Mouse (Mus musculus) Patski (cell line): ENCODE data around the gene Mrm1. TPM values are rescaled to one million over a fixed set of nuclear protein-coding genes. Genes with fewer than 3 reads are reported as not detected.
A peak's percentile ranks its signal among the peaks of the same experiment; 100 is the strongest.
"Not testable (repeated sequence)": the region's sequence is repeated elsewhere in the genome, so short reads cannot be mapped to it uniquely, and the experiment has no call there.

Experiments used
- ATAC-seq: fragments of 100-300 bp; one replicate; pipeline ENCODE4 v1.8.0; 2021
- CTCF ChIA-PET: fragments of 350-600 bp; sonication (Branson Sonifier 250); formaldehyde crosslinking; loops from one replicate; lab custom pipeline; 2022; ENCODE audit warnings: inconsistent platforms; lab: Charles Lee
- POLR2A ChIA-PET: fragments of 350-600 bp; sonication (Branson Sonifier 250); formaldehyde crosslinking; loops from one replicate; lab custom pipeline; 2022; ENCODE audit warnings: antibody characterized with exemption, inconsistent platforms; lab: Charles Lee
- DNase-seq: peaks from one replicate; pipeline ENCODE4 v3.0.0-alpha.2; 2011; ENCODE audit warnings: low read depth, low spot score
- H3K27me3 ChIP-seq: fragments of 371-371 bp; one replicate; pipeline ENCODE4 v1.5.1; 2021
- CTCF ChIP-seq: fragments of 100-300 bp; IDR thresholded peaks from one replicate; pipeline ENCODE4 v1.5.1; 2021
- in situ Hi-C: fragments of 300-500 bp; cut with MboI; formaldehyde crosslinking; loops from 3 replicates; pipeline ENCODE4 v1.11.1; 2018; ENCODE audit warnings: low pct_unique_long_range_greater_than_20kb, mixed read lengths
- polyA plus RNA-seq: library from polyadenylated mRNA; unstranded; gene quantifications from one replicate; pipeline ENCODE4 v1.2.3, GENCODE M21; 2021

Gene Mrm1
- 16.7 TPM for polyA plus RNA-seq

DNA sequence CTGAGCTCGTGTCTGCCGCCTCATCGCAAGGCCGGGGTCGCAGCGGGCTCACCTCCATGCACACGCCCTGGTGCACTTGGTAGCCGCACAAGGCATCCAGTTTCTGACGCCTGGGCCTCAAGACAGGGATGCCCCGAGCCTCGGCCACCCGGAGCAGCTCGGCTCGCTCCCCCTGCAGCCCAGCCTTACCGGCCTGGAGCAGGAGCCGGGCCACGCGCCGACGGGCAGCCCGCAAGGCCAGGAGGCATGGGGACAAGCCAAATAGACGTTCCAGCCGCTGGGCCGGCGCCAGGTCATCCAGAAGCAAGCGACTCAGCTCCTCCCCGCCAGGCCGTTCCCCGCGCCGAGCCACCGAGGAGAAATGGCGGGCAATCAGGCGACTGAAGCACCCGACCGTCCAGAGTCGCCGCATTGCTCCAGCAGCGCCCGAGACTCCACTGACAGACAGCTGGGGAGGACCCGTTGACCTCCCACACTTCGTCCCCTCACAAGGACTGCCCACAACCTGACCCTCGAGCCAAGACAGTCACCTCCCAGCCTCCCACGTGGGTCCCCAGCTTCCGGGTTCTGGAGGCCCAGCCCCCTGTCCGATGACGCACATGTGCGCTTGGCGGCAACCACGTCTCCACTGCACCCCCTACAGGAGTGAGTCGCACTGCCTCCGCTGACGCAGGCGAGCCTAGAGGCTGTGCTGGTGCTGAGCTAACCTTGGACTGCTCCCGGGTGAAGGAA, at the start of gene Mrm1:
Gene Mrm1, minus strand, starts transcription at position 555 of the 732 bp plus-strand sequence.
- ChIA-PET CTCF (interaction anchor here (0.6 to 1.9 kb wide), 6 partner anchors 9 to 176 kb away, joined by 3 to 11 read pairs (median 4); partner anchors contain the start of gene Dhrs11), POLR2A (interaction anchor here (0.6 to 3.3 kb wide), 5 partner anchors 10 to 400 kb away, joined by 3 to 16 read pairs (median 5); partner anchors contain the start of genes Dhrs11 and Ggnbp2)
- in situ Hi-C loops, result loop anchor here (5.0 to 10.0 kb wide), 2 partner anchors 552 to 674 kb away; no protein-coding TSS in a partner anchor
- peak; percentile 97 for TF ChIP-seq CTCF
- peak; percentile 84 for ATAC-seq
- peak; percentile 61 for DNase-seq
- H3K27me3 ChIP-seq, result no peaks in the 10 kb centered on the region

DNA sequence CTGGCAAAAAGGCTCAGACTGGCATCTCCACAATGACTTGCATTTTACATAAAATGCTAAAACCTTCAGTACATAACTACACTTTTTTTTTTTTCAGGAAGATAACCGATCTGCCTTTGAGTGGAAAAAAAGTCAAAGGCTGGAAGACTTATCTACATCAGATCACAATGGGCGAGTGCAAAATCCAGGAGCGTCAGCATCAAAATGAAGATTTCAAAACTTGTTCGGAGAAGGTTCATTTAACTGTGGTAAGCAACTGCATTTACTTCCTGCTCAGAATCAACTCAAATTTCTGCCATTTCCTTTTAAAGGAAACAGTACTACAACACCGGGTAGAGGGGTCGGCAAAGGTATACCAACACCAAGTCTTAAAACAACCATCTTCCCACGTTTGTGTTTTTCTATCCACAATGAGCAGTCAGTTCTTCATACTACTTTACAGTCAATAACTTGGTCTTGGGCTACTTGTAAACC, 49.5 kb upstream of the Mrm1 start:
- H3K27me3 ChIP-seq, result no peaks in the 10 kb centered on the region
- no peak for ATAC-seq
- in situ Hi-C loops, result no loop called here
- ChIA-PET CTCF (interaction anchor here (0.7 kb wide), 1 partner anchor 49 kb away, joined by 3 read pairs; the partner anchor contains the start of gene Mrm1), POLR2A (interaction anchor here (0.7 to 4.0 kb wide), 2 partner anchors 11 to 36 kb away, joined by 5 to 25 read pairs; partner anchors contain the start of genes Myo19 and Pigw)
- no peak for DNase-seq
- TF ChIP-seq CTCF, result no peak

DNA sequence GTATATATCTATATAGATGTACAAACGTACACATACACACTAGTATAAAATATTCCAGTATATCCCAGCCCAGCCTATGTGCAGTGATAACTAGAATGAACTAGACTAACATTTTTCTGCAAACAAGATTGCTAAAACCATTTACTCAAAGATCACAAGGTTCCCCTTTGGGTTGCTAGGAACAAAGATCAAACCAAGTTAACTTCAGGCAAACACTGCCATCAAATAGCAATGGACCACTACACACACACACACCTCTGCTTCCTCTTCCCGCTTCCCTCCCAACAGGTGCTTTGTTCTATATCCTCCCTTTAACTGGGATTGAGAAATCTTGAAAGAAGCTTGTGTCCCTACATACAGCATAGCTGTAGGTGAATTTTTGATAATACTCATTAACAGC, 48.3 kb upstream of the Mrm1 start:
- POLR2A ChIA-PET, result no interaction called here
- in situ Hi-C loops, result no loop called here
- no peak for DNase-seq
- CTCF ChIA-PET, result no interaction called here
- H3K27me3 ChIP-seq, result no peaks in the 10 kb centered on the region
- no peak for ATAC-seq
- TF ChIP-seq CTCF, result no peak

DNA sequence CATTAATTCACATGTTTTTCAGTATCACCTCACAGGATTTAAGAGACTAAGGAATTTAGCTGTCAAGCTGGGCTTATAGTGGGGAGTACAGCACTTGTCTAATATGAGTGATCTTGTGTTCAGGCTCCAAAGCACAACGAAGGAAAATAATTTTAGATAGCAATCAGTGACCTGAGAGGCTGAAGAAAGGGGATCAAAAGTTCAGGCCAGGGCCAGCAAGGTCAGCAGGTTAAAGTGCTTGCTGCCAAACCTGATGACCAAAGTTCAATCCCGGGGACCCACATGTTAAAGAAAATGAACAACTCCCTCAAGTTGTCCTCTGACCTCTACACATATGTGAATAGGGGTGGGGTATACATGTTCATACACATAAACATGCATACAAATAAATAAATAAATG, 46.0 kb upstream of the Mrm1 start:
- no peaks in the 10 kb centered on the region for H3K27me3 ChIP-seq
- TF ChIP-seq CTCF, result no peak
- in situ Hi-C loops, result no loop called here
- ChIA-PET CTCF (interaction anchor here (2.1 kb wide), 1 partner anchor 9 kb away, joined by 5 read pairs; no protein-coding TSS in a partner anchor), POLR2A (no interaction called here)
- DNase-seq, result no peak
- ATAC-seq, result no peak

DNA sequence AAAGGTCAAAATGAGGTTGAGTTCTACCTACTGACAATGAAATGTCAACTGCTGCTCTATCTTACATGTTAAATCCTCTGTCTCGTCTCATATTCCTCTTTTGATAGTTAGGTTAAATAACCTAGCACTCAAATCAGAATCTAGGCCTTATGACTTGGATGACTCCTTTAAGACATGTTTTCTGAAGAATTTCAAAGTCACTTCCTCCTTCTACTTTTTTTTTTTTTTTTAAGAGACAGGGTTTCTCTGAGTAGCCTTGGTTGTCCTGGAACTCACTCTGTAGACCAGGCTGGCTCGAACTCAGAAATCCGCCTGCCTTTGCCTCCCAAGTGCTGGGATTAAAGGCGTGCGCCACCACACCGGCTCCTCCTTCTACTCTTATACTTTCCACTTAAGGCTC, 36.0 kb upstream of the Mrm1 start:
- CTCF ChIA-PET, result interaction anchor here (1.8 kb wide), 1 partner anchor 10 kb away, joined by 5 read pairs; no protein-coding TSS in a partner anchor
- in situ Hi-C loops, result no loop called here

DNA sequence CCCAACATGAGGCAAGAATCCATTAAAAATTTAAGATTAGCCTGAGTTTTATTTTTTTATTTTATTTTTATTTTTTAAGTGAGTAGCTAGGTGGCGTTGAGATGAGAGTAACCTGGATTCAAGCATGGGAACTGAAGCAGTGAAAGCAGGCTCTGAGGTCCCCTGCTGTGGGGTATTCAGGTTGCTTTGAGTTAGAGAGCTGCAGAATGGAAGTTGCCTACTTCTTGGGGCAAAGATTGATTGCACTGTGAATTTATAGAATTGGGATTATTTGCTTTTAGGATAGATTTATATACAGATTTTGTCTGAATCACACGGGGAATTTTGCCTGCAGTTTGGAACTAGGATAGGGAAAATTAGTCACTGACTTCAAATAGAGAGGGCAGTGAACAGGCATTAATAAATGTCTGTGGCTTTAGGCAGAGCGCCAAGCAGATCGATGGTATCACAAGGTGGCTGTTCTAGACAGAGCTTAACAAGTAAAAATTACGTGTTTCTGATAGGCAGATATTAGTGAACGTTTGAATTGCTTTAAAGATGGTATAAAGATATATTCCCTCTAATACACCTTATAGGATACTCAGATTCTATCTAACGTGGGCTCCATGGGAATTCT, 28.3 kb upstream of the Mrm1 start:
- ChIA-PET POLR2A (no interaction called here), CTCF (interaction anchor here (0.7 kb wide), 1 partner anchor 14 kb away, joined by 3 read pairs; no protein-coding TSS in a partner anchor)
- no peak for TF ChIP-seq CTCF
- DNase-seq (no peak), ATAC-seq (no peak)
- H3K27me3 ChIP-seq, result no peaks in the 10 kb centered on the region
- in situ Hi-C loops, result loop anchor here (25.0 kb wide), 1 partner anchor 1060 kb away; no protein-coding TSS in a partner anchor

More for the DNA sequence above, 36.0 kb upstream of the Mrm1 start:
- DNase-seq, result no peak
- TF ChIP-seq CTCF, result no peak
- no peak for ATAC-seq
- no peaks in the 10 kb centered on the region for H3K27me3 ChIP-seq
- POLR2A ChIA-PET, result no interaction called here

DNA sequence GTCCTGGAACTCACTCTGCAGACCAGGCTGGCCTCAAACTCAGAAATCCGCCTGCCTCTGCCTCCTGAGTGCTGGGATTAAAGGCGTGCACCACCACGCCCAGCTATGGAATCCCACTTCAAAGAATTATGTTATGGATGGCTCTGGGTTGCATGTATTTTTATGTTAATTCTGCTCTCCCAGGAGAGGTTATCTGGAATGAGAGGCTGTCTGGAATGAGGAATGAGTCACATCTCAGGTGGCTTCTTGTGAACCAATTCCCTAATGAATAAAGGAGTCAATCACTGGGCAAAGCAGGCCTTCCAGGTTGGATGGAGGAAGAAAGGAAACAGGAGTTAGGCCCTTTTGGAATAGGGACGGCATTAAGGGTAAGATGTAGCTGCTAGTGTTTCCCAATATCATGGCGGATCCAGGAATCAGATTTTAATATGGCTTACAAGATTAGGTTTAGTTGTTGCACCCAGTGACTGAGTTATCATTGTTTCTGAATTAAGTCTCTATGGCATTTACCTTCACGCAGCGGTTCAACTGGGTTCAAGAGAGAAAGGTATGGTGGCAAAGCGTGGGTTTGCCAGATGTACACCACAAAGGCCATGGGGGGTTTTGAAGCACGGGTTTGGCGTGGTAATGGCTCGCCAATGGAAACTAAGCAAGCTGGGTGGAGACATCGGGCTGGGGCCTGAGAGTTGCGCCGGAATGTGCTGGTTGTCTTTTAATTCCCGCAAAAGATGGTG, 27.6 kb upstream of the Mrm1 start:
- no peak for TF ChIP-seq CTCF
- DNase-seq, result no peak
- ATAC-seq, result no peak
- no peaks in the 10 kb centered on the region for H3K27me3 ChIP-seq
- ChIA-PET POLR2A (no interaction called here), CTCF (interaction anchor here (0.7 kb wide), 1 partner anchor 13 kb away, joined by 3 read pairs; no protein-coding TSS in a partner anchor)
- in situ Hi-C loops, result loop anchor here (25.0 kb wide), 1 partner anchor 1060 kb away; no protein-coding TSS in a partner anchor

DNA sequence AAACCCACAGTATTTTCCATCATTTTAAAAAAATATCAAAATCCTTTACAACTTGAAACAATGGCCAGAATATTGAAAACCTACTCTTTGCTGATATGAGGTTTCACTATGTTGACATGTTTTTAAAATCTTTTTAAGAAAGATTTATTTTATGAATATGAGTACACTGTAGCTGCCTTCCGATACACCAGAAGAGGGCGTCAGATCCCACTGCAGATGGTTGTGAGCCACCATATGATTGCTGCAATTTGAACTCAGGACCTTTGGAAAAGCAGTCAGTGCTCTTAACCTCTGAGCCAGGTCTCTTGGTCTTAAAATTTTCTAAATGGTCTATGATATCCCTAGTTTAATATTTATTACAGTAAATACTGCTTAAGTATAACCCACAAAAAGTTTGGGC, 20.0 kb upstream of the Mrm1 start:
- ChIA-PET POLR2A (interaction anchor here (0.7 to 1.1 kb wide), 2 partner anchors 33 to 276 kb away, joined by 3 to 5 read pairs; no protein-coding TSS in a partner anchor), CTCF (no interaction called here)
- in situ Hi-C loops, result loop anchor here (25.0 kb wide), 1 partner anchor 1052 kb away; no protein-coding TSS in a partner anchor
- peak; percentile 35 for TF ChIP-seq CTCF
- DNase-seq, result no peak
- no peaks in the 10 kb centered on the region for H3K27me3 ChIP-seq
- ATAC-seq, result no peak

DNA sequence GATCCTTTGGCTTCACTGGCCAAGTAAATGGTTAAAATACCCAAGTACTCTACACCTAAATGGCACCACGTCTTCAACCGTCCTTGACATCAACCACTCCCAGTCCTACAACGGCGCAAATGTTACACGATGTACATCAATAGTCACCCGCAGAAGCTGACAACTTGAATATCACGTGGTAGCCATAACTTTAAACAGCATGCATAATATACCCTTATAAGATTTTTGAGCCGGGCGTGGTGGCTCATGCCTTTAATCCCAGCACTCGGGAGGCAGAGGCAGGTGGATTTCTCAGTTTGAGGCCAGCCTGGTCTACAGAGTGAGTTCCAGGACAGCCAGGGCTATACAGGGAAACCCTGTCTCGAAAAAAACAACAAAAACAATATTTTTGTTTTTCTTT, 10.2 kb upstream of the Mrm1 start:
- POLR2A ChIA-PET, result interaction anchor here (1.0 to 3.1 kb wide), 2 partner anchors 10 to 16 kb away, joined by 4 to 16 read pairs; partner anchors contain the start of gene Mrm1
- H3K27me3 ChIP-seq, DNase-seq, ATAC-seq: not testable (repeated sequence)
- in situ Hi-C loops, result loop anchor here (25.0 kb wide), 1 partner anchor 1042 kb away; no protein-coding TSS in a partner anchor
- CTCF ChIA-PET, result interaction anchor here (1.0 kb wide), 1 partner anchor 14 kb away, joined by 3 read pairs; no protein-coding TSS in a partner anchor
